Mouse (Mus musculus) midbrain, postnatal 0 days (tissue): Measurements from ENCODE around the gene Tsks. TPM values are rescaled to one million over a fixed set of nuclear protein-coding genes. Genes with fewer than 3 reads are reported as not detected.

Experiments used
- ATAC-seq: fragments of 200-750 bp; cut with Nextera tagmentation; 2 replicates; pipeline ENCODE4 v1.8.0; 2017; ENCODE audit warnings: moderate number of reproducible peaks, mild to moderate bottlenecking, moderate TSS enrichment, moderate library complexity; ENCODE audit not compliant: low FRiP score
- DNase-seq: peaks from one replicate; pipeline ENCODE4 v3.0.0-alpha.2; 2015; ENCODE audit warnings: low spot score
- H3K27ac ChIP-seq: fragments of 300-500 bp; sonication (generic); 2 replicates; pipeline ENCODE4 v1.5.1; 2014; ENCODE audit warnings: low read depth, mild to moderate bottlenecking, low read length, mixed read lengths
- H3K27me3 ChIP-seq: fragments of 300-500 bp; sonication (generic); 2 replicates; pipeline ENCODE4 v1.6.1; 2014; ENCODE audit warnings: low read length, control low read depth, mixed read lengths; ENCODE audit not compliant: insufficient read depth
- H3K36me3 ChIP-seq: fragments of 300-500 bp; sonication (generic); 2 replicates; pipeline ENCODE4 v1.6.1; 2014; ENCODE audit warnings: low read length, control low read depth, mixed read lengths; ENCODE audit not compliant: insufficient read depth
- H3K4me1 ChIP-seq: fragments of 300-500 bp; sonication (generic); 2 replicates; pipeline ENCODE4 v1.6.1; 2014; ENCODE audit warnings: mild to moderate bottlenecking, control low read depth, antibody characterized with exemption, low read length, mixed read lengths; ENCODE audit not compliant: insufficient read depth
- H3K4me2 ChIP-seq: fragments of 300-500 bp; sonication (generic); 2 replicates; pipeline ENCODE4 v1.6.1; 2014; ENCODE audit warnings: low read depth, mild to moderate bottlenecking, low read length, mixed read lengths; ENCODE audit not compliant: poor library complexity, severe bottlenecking
- H3K4me3 ChIP-seq: fragments of 300-500 bp; sonication (generic); 2 replicates; pipeline ENCODE4 v1.5.1; 2014; ENCODE audit warnings: low read depth, mild to moderate bottlenecking, low read length, moderate library complexity
- H3K9ac ChIP-seq: fragments of 300-500 bp; sonication (generic); replicated peaks from 2 replicates; pipeline ENCODE4 v1.6.1; 2014; ENCODE audit warnings: mild to moderate bottlenecking, low read length, moderate library complexity, mixed read lengths; ENCODE audit not compliant: poor library complexity, severe bottlenecking
- H3K9me3 ChIP-seq: fragments of 300-500 bp; sonication (generic); 2 replicates; pipeline ENCODE4 v1.6.1; 2016; ENCODE audit warnings: low read length, control low read depth
- CTCF ChIP-seq: IDR thresholded peaks from 2 replicates; pipeline ENCODE4 v1.5.1; 2016; ENCODE audit warnings: antibody characterized with exemption, mild to moderate bottlenecking
- WGBS: fragments of 180-500 bp; shearing (Covaris S2); extraction: QIAGEN DNeasy Blood & Tissue Kit; methylation state at CpG from one replicate; pipeline ENCODE4 v1.1.7; 2014; 5-methylcytosine and 5-hydroxymethylcytosine counted together
- polyA plus RNA-seq: library from polyadenylated mRNA; unstranded; fragments of >200 nt; fragmentation: Nextera tagmentation; extraction: Ambion mirVana; gene quantifications from 2 replicates; pipeline ENCODE4 v1.2.1, GENCODE M21; 2015
- total RNA-seq: library from RNA; depleted of rRNA; stranded (reverse); fragments of >200 nt; gene quantifications from 2 replicates; pipeline ENCODE4 v1.2.3, GENCODE M21; 2014

Tsks gene
- total and polyA plus RNA-seq, 2 experiments from 2014 or later = 0.12 TPM; not detected in 1

DNA sequence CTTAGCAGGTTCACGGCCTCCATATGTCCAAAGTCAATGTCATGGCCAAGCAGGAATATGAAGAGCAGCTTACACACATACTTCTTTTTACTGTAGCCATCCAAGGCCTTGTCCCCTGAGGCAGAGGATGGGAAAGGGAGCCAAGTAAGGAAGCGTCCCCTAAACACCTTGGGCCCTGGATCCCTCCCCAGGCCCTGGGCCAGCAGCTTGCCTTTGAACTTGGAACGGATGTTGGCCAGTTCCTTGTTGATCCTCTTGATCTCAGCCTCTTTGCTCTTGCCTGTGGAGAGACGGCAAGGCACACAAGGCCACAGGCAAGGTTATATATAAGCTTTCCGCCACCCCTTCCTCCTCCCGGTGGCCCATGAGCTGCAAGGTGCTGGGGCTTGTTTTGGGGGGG, 26.8 kb upstream of the Tsks start:
- ATAC-seq (no peak), DNase-seq (no peak)
- Histone ChIP-seq H3K4me3 (no peak overlapping the region), H3K27ac (no peak overlapping the region), H3K9ac (no peak overlapping the region), H3K4me1 (no peaks in the 10 kb centered on the region), H3K4me2 (no peak overlapping the region), H3K36me3 (peaks cover 28% of the 10 kb centered on the region), H3K9me3 (no peaks in the 10 kb centered on the region), H3K27me3 (no peaks in the 10 kb centered on the region)
- TF ChIP-seq CTCF = no peak
- WGBS = 88% methylated on average over 6 of the region's 6 CpGs

GRCm38 (mm10) chr7:44916881-44917280, 26.1 kb upstream of the Tsks start:
- WGBS = 93% methylated on average over 4 of the region's 4 CpGs
- H3K4me3 ChIP-seq = no peak overlapping the region

GRCm38 (mm10) chr7:44918219-44918618, 24.8 kb upstream of the Tsks start:
- WGBS = 77% methylated on average over 3 of the region's 3 CpGs

More at GRCm38 (mm10) chr7:44916881-44917280, 26.1 kb upstream of the Tsks start:
- no peak for TF ChIP-seq CTCF
- Histone ChIP-seq H3K4me1 (no peaks in the 10 kb centered on the region), H3K27ac (no peak overlapping the region), H3K9ac (no peak overlapping the region), H3K9me3 (no peaks in the 10 kb centered on the region), H3K4me2 (no peak overlapping the region), H3K36me3 (peaks cover 28% of the 10 kb centered on the region), H3K27me3 (no peaks in the 10 kb centered on the region)
- ATAC-seq = no peak
- no peak for DNase-seq

DNA sequence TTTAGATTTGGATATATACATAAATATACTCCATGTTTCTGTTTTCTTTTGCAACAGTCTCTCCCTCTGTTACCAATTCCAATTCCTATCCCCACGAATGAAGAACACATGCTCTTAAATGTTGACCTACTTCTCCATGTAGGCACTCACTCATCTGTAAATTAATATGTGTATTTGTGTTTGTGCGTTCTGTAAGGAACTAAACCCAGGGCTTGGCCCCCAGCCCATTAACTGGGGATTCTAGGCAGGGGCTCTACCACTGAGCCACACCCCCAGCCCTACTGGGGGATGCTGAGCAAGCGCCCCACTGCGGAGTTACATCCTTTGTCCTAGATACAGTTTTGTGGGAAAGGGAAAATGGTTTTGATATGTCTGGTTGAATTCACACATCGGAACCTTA, 23.9 kb upstream of the Tsks start:
- ATAC-seq (no peak), DNase-seq (no peak)
- peaks cover 19% of the 10 kb centered on the region for H3K36me3 ChIP-seq
- no peaks in the 10 kb centered on the region for H3K27me3 ChIP-seq
- H3K9ac ChIP-seq = no peak overlapping the region
- 86% methylated on average over 5 of the region's 5 CpGs for WGBS
- TF ChIP-seq CTCF = no peak
- H3K9me3 ChIP-seq = no peaks in the 10 kb centered on the region
- no peaks in the 10 kb centered on the region for H3K4me1 ChIP-seq
- H3K4me3 ChIP-seq = no peak overlapping the region
- no peak overlapping the region for H3K4me2 ChIP-seq
- H3K27ac ChIP-seq = no peak overlapping the region

More at GRCm38 (mm10) chr7:44918219-44918618, 24.8 kb upstream of the Tsks start:
- Histone ChIP-seq H3K4me3 (no peak overlapping the region), H3K9ac (no peak overlapping the region), H3K4me1 (no peaks in the 10 kb centered on the region), H3K4me2 (no peak overlapping the region), H3K27me3 (no peaks in the 10 kb centered on the region), H3K27ac (no peak overlapping the region), H3K9me3 (no peaks in the 10 kb centered on the region), H3K36me3 (peaks cover 25% of the 10 kb centered on the region)
- DNase-seq (no peak), ATAC-seq (no peak)
- TF ChIP-seq CTCF = no peak

DNA sequence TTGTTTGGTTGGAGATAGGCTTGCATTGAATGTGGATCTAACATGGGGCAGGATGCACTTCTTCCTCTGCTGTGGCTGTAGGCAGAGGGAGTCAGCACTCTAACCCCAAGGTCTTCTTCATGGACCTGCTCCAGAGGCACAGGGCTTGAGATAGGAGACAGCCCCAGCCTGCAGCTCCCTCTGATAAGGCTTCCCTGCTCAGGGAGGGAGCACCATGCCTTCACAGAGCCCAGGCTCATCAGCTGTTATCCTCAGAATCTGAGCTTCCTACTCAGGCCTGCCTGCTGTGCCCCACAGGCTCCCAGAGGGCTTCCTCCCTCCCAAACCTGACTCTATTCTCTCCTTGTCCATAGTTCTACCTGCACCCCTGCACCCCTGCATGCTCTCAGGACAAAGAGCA, 20.5 kb upstream of the Tsks start:
- H3K4me3 ChIP-seq = no peak overlapping the region
- H3K4me1 ChIP-seq = peaks cover 2% of the 10 kb centered on the region; the same call in 1 of the 2 replicates
- peaks cover 14% of the 10 kb centered on the region for H3K36me3 ChIP-seq
- DNase-seq (no peak), ATAC-seq (no peak)
- TF ChIP-seq CTCF = no peak
- no peaks in the 10 kb centered on the region for H3K9me3 ChIP-seq
- no peaks in the 10 kb centered on the region for H3K27me3 ChIP-seq
- H3K4me2 ChIP-seq = no peak overlapping the region
- H3K9ac ChIP-seq = no peak overlapping the region
- no peak overlapping the region for H3K27ac ChIP-seq

- H3K4me1 ChIP-seq = peaks cover 13% of the 10 kb centered on the region
- peaks cover 14% of the 10 kb centered on the region for H3K36me3 ChIP-seq
- WGBS = 61% methylated on average over 3 of the region's 3 CpGs
- no peak overlapping the region for H3K9ac ChIP-seq
- peak; percentile 55 for DNase-seq
- no peaks in the 10 kb centered on the region for H3K9me3 ChIP-seq
- H3K4me2 ChIP-seq = no peak overlapping the region
- no peak overlapping the region for H3K27ac ChIP-seq
- no peak for ATAC-seq
- no peaks in the 10 kb centered on the region for H3K27me3 ChIP-seq
- peak; percentile 76 for TF ChIP-seq CTCF
- no peak overlapping the region for H3K4me3 ChIP-seq
Observed at GRCm38 (mm10) chr7:44925468-44925867, 17.5 kb upstream of the Tsks start.
